In the genomic region with DNA sequence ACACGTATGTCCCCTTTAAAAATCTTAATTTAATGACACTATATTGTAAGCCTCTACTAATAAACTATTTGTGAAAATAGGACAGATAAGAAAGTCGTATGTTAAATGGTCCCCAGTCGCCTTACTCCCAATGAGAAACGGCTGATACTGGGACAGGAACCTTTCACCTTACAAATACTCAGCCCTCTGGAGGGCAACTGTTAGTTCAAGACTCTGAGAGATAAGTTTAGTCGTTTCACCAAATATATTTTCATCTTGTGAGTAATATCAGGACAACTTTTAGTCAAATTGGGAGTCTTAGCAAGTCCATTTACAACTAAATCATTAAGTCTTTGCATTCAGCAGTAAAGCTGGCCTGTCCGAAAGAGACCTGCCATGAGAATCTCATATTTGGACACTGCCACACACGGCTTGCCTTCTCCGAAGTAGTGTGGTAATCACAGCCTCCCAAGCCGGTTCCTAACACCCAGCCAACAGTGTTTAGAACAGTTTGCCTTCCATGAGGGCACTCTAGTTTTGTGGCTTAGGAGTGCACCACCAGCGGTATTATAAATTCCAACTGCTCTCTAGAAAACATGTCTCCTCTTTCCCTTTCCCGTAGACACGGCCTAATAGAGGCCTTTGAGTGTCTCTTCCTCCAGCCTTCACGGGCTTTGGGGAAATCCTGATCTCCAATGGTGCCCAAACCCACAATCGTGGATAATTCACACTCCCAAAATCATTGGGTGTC, we compare ENCODE assay signal across 19 mouse cellular contexts. TPM values are rescaled to one million over a fixed set of nuclear protein-coding genes. Genes with fewer than 3 reads are reported as not detected.
"Had no signal": no experiment of that assay in that cellular context is flagged by ENCODE, and none has a peak within 500 bp of the region (broad histone marks: within the 10 kb centered on the region; RNA-seq: fewer than 3 reads in every experiment).

No protein-coding gene starts in this region.

- H3K4me3 ChIP-seq: layer of hippocampus, adult 2 months; left cerebral cortex, adult 2 months; limb, embryonic 15.5 days; liver, embryonic 12.5 days; myocyte had no signal

- H3K36me3 ChIP-seq: limb, embryonic 15.5 days; liver, embryonic 12.5 days; neural tube, embryonic 13.5 days had no signal

- H3K9ac ChIP-seq: limb, embryonic 15.5 days; liver, embryonic 12.5 days; lung, embryonic 14.5 days; neural tube, embryonic 13.5 days had no signal

- ATAC-seq: liver, embryonic 12.5 days had no signal

- H3K4me2 ChIP-seq: limb, embryonic 15.5 days; liver, embryonic 12.5 days; lung, embryonic 14.5 days had no signal

- H3K9me3 ChIP-seq: limb, embryonic 15.5 days; liver, embryonic 12.5 days; neural tube, embryonic 13.5 days had no signal

- H3K4me1 ChIP-seq: liver, embryonic 12.5 days had no signal

- DNase-seq: kidney, adult 18-20 months; kidney, postnatal 10 days; lung, postnatal 10 days; lung, postnatal 4 days; right cerebral cortex, postnatal 14 days had no signal

- H3K27ac ChIP-seq: layer of hippocampus, adult 2 months; left cerebral cortex, adult 2 months; limb, embryonic 15.5 days; liver, embryonic 12.5 days; neural tube, embryonic 13.5 days had no signal

RNA-seq across cellular contexts. Expression of gene Barhl2, which starts 10.7 kb away (rescaled TPM):
- total RNA-seq: layer of hippocampus, adult 2 months; megakaryocyte, adult 5-6 weeks had no signal
- polyA plus RNA-seq: kidney, embryonic 14.5 days; limb, embryonic 11.5 days; limb, embryonic 15.5 days; liver, embryonic 12.5 days; liver, embryonic 16.5 days; lung, embryonic 14.5 days; myocyte; spleen, adult 2 months; stomach, embryonic 16.5 days; thymus, postnatal 0 days had no signal
